Mouse (Mus musculus) adrenal gland, adult 2 months (tissue): ENCODE results near the gene Tmem176a. TPM values are rescaled to one million over a fixed set of nuclear protein-coding genes. Genes with fewer than 3 reads are reported as not detected.
"Not testable (repeated sequence)": the region's sequence is repeated elsewhere in the genome, so short reads cannot be mapped to it uniquely, and the experiment has no call there.

Experiments
- DNase-seq: peaks from one replicate; pipeline ENCODE4 v3.0.0; 2021
- long read RNA-seq: library from polyadenylated mRNA; stranded (forward); transcript quantifications from one replicate; pipeline ENCODE4 v2.0.0, GENCODE M21; 2021
- polyA plus RNA-seq: library from polyadenylated mRNA; depleted of rRNA; stranded (reverse); fragments of >200 nt; gene quantifications from 2 replicates; pipeline ENCODE4 v1.2.3, GENCODE M21; 2012; rRNA removed
- total RNA-seq, 2 experiments: library from RNA; stranded (reverse); gene quantifications; 2 replicates each; pipeline ENCODE4 v1.2.3; 2021

Gene Tmem176a
- total RNA-seq = 100 to 1,000 TPM; 303 to 381 TPM
- polyA plus RNA-seq = 314 and 406 TPM in 2 replicates
- long read RNA-seq, transcript Tmem176a-201 (7 exons, 1,540 nt) = major isoform, 255 of 268 reads
- long read RNA-seq, partial matches to known transcripts = 9 of 268 reads
- long read RNA-seq, other reads (novel, unspliced or antisense) = 4 of 268 reads

DNA sequence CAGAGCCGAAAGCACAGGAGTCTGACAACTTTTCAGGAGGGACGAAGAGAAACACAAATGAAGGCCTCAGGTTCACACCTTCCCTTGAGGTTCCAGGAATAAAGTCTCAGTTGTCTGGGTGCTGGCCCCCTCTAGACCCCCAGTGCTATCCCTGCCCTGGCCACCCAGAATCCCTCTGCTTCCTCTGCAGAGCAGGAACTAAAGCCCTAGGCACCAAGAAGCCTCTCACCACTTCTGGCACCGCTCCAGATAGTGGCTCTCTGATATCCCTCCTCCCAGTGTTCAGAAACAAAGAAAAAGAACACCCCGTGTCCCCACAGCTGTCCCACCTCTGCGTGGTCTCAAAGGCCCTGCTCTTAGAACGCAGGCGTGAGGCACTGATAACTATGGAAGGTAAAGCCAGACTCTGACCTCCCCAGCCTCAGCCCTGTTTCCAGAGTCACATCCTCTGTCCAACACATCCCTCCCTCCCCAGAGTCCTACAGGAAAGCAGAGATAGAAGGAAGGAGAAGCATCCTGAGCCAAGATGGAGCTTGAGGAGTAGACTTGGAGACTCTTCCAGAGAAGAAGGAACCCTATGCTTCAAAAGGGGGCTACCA lies at the start of gene Tmem176a:
TSS of gene Tmem176a (plus strand) at position 549 of the 599 bp plus-strand sequence.
- peak; percentile 69 for DNase-seq

GRCm38 (mm10) chr6:48801897-48802296 lies 38.8 kb upstream of the Tmem176a start:
- DNase-seq = no peak

- no peak for DNase-seq
Measured at GRCm38 (mm10) chr6:48803406-48804051, 37.2 kb upstream of the Tmem176a start.

DNA sequence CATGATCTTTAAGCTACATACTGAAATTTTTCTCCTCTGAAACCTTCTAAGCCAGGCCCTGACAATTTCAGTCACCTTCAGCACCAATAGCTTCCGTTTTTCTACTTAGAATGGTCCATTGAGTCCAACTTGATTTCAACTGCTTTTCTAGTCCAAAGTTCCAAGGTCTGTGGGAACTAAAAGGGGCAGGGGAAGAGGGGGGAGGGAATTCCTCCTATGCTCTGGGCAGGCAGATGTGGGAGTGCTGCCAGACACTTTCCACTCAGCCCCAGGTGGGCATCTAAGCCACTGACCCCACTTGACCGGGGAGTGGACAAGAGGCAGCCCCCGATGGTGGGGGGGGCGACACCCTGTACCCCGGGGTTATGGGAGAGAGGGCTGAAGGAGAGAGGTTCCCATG lies 36.4 kb upstream of the Tmem176a start:
- no peak for DNase-seq

DNA sequence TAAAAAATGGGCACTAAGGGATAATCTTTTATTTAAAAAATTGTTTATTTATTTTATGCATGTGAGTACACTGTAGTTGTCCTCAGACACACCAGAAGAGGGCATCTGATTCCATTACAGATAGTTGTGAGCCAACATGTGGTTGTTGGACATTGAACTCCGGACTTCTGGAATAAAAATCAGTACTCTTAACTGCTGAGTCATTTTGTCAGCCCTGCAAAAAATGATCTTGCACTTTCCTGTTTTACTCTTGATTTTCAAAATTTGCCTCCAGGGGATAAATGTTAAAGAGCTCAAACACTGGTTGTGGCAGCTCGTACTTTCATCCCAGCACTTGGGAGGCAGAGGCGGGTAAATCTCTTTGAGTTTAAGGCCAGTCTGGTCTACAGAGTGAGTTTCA lies 34.0 kb upstream of the Tmem176a start:
- no peak for DNase-seq

DNA sequence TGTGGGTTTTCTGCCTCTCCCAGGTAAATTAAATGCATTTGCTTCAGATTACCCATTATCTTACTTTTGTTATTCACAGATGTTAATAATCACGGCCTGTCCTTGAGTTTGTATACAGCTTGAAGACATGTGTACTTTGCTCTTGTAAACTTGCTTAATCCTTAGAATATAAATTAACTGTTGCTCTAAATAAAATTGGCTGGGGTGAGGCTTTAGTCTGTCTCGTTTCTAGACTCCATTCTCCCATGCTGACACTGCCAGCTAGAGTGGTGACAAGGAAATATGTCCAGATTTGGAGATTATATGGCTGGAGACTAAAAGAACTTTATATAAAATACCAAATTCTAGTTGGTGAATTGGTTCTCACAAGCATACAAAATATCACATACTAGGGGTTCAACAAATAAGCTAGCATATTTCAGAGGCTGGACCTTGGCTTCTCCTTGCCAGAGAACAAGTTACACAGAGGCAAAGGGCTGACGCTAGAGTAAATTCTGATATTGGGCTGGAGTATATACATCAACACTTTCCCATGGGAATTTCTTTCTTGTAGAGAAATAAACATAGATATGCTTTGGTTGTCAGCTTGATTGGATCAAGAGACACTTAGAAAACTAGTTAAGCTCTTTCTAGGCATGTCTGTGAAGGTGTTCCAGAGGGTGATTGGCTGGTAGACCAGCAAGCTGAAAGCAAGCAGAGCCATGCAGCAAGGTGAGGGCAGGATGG lies 31.1 kb upstream of the Tmem176a start:
- no peak for DNase-seq

DNA sequence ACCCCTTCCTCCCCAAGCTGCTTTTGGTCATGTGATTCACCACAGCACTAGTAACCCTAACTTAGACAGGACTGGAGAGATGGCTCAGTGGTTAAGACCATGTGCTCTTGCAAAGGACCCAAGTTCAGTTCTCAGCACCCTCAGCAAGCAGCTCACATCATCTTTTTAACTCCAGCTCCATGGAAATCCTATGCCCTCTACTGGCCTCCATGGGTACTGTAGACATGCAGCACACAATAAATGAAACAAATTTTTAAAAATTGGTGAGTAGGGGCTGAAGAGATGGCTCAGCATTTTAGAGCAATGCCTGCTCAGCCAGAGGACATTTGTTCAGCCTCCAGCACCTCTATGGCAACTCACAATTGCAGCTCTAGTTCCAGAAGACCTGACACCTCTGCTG lies 25.7 kb upstream of the Tmem176a start:
- no peak for DNase-seq

DNA sequence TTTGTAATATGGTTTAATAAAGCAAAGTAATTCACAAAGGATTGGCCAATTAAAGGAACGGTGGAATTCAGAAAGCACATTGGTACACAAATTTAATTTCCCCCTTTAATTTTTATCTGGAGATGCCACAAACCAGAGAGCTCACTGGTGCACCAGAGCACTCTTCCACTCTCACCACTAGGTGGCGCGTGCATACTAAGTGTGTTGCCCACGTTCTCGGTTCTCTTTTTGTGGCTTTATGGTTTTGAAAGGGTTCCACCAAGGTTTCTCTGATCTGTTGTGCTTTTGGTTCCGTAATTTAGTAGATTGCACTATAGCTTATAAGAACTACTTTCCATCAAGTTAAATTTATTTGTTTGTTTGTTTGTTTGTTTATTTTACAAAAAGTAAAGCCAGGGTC lies 22.9 kb upstream of the Tmem176a start:
- peak; percentile 65 for DNase-seq

DNA sequence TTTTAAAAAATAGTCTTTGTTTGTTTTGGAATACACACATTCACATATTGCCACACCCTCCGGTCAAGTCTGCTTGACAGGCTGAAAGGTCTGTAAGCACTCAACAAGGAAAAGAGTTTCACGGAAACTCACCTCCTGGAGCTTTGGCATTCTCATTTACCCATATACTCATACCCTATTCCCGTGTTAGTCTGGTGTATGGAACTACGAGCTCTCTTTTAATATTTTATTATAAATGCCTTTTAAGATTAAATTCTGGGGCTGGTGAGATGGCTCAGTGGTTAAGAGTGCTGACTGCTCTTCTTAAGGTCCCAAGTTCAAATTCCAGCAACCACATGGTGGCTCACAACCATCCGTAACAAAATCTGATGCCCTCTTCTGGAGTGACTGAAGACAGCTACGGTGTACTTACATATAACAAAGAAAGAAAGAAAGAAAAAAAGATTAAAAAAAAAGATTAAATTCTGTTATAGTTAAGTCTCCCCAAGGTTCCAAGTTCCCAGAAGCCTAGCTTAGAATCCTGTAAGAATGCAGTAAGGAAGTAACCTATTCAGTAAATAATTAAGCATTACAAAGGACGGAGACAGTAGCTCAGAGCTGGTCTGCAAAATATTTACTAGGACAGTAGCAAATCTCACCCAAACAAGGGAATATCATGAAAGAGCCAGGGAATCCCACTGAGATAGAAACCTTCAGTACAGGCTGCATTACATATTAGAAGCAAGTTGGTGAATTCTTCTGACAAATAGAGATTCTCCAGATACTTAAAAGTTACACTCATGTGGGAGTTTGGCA lies 18.5 kb upstream of the Tmem176a start:
- not testable (repeated sequence) for DNase-seq

- DNase-seq = no peak
Measured at GRCm38 (mm10) chr6:48825016-48825415, 15.7 kb upstream of the Tmem176a start.

- DNase-seq = peak; percentile 54
Measured at GRCm38 (mm10) chr6:48828976-48829375, 11.7 kb upstream of the Tmem176a start.

DNA sequence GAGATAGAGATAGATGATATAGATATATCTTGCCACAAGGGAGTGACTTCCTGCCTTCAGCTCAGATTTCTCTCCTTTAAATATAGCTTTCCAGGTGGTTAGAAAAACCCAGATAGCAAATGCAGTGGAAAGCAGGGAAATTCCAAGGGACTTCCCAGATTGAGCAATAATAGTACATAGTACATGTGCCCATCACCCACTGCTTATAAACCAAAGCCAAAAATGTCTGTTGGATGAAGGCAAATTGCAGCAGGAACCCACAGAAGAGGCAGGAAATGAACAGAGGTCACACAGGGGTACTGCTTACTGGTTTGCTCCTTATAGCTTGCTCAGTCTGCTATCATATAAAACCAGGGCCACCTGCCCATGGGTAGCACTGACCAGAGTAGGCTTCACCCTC lies 11.1 kb upstream of the Tmem176a start:
- no peak for DNase-seq

DNA sequence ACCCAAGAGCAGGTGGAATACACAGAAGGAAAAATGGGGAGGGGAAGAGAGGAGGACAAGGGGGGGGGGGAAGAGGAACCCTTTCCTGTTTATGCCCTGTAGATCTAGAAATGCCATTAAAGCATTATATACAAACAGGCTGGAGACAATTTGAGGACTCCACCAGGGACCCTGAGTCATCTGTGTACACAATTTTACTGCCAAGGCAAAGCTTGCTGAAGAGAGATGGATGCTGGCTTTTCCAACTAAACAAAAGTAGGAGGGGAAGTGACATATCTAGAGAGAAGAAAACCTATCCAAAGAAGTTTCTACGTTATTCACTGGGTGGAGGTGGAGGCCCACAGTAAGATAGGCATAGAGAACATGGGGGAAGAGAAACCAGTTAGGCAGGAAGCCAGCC lies 10.5 kb upstream of the Tmem176a start:
- DNase-seq = peak; percentile 37

- peak; percentile 67 for DNase-seq
Measured at GRCm38 (mm10) chr6:48831141-48831540, 9.6 kb upstream of the Tmem176a start.

GRCm38 (mm10) chr6:48832426-48832825 lies 8.3 kb upstream of the Tmem176a start:
- no peak for DNase-seq

DNA sequence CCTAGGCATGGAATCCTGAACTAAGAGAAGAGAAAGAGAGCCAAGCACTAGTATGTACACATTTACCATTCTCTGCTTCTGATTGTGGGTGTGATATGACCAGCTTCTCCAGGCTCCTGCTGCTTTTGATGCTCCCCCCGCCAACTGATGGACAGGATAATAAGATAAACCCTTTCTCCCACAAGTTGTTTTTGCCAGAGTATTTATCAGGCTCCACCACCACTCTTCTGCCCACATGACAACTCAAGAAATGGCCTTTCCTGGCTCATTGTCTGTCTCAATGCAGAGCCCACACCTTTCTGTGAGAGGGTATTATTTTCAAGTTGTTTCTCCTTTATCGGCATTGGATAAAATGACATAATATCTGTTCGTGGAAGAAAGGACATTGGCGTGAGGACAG lies 7.2 kb upstream of the Tmem176a start:
- DNase-seq = no peak

DNA sequence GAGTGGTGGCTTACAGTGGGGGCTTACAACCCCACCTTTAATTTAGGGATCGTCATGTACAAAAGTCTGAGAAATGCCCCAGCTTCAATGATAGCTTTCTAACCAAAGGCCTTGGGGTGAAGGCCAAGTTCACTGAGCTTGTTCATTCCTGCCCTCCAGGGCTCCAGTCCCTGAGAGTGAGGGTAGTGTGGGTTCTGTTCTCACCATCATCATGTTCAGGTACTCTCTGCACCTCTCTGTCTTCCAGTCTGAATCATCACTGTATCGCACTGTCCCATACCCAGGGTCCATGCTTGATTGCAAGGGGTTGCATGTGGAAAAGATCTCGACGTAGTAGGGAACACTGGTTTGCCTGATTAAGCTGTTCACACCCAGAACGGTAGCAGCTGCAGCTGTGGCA lies 5.5 kb upstream of the Tmem176a start:
- DNase-seq = no peak

- DNase-seq = no peak
Measured at GRCm38 (mm10) chr6:48836146-48836545, 4.6 kb upstream of the Tmem176a start.

- DNase-seq = no peak
Measured at GRCm38 (mm10) chr6:48837516-48837915, 3.2 kb upstream of the Tmem176a start.

- DNase-seq = peak; percentile 49
Measured at GRCm38 (mm10) chr6:48838321-48839080, 2.2 kb upstream of the Tmem176a start.

DNA sequence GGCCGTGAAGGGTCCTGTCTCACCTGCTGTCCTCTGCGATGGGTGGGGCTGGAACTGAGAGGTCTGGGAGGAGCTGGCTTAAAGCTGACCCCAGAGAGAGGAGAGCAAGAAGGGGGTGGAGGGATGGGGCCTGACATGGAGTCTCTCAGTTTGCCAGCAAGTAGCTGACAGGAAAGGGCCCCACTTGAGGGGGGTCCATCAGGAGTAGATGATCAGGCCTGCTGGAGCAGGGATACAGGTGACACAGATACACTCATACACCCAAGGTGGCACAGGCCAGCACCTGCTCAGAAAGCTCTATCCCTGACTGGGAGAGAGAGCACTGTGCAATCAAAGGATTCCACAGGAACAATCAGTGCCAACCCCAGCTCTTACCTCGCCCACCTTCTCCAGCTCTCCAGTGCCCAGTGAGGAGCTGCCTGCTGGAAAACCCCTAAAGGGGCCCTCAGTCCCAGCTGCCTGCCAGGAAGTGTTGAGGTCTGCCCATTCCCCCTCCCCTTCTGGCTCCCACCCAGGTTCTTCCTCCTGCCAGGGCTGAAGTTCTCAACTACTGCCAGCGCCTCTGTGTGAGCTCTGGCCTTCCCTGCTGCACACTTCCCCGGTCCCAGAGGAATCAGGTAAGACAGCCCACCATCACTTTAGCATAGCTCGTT lies 380 bp downstream of the Tmem176a start, which contains the start of gene Tmem176b:
TSS of gene Tmem176b (minus strand) at position 524 of the 653 bp plus-strand sequence.
- DNase-seq = peak; percentile 98
